Mouse (Mus musculus) embryonic facial prominence, embryonic 13.5 days (tissue): ENCODE results near the gene Bbs2. TPM values are rescaled to one million over a fixed set of nuclear protein-coding genes. Genes with fewer than 3 reads are reported as not detected.

Experiments used
- ATAC-seq: fragments of 200-750 bp; cut with Nextera tagmentation; 2 replicates; pipeline ENCODE4 v1.8.0; 2017; ENCODE audit warnings: low read depth; ENCODE audit not compliant: insufficient number of reproducible peaks, insufficient read depth, low FRiP score, low TSS enrichment
- H3K27ac ChIP-seq: fragments of 300-500 bp; sonication (generic); 2 replicates; pipeline ENCODE4 v1.5.1; 2015; ENCODE audit warnings: moderate library complexity, mild to moderate bottlenecking, inconsistent platforms
- H3K27me3 ChIP-seq: fragments of 300-500 bp; sonication (generic); 2 replicates; pipeline ENCODE4 v1.6.1; 2015; ENCODE audit warnings: mild to moderate bottlenecking, inconsistent platforms
- H3K36me3 ChIP-seq: fragments of 300-500 bp; sonication (generic); 2 replicates; pipeline ENCODE4 v1.6.1; 2015; ENCODE audit warnings: mild to moderate bottlenecking, inconsistent platforms
- H3K4me1 ChIP-seq: fragments of 300-500 bp; sonication (generic); 2 replicates; pipeline ENCODE4 v1.6.1; 2015; ENCODE audit warnings: inconsistent platforms
- H3K4me2 ChIP-seq: fragments of 300-500 bp; sonication (generic); 2 replicates; pipeline ENCODE4 v1.6.1; 2015; ENCODE audit warnings: moderate library complexity, mild to moderate bottlenecking, inconsistent platforms
- H3K4me3 ChIP-seq: fragments of 300-500 bp; sonication (generic); 2 replicates; pipeline ENCODE4 v1.5.1; 2015; ENCODE audit warnings: mild to moderate bottlenecking, inconsistent platforms
- H3K9ac ChIP-seq: fragments of 300-500 bp; sonication (generic); 2 replicates; pipeline ENCODE4 v1.6.1; 2015; ENCODE audit warnings: mild to moderate bottlenecking, inconsistent platforms
- H3K9me3 ChIP-seq: fragments of 300-500 bp; sonication (generic); 2 replicates; pipeline ENCODE4 v1.6.1; 2016; ENCODE audit warnings: inconsistent platforms
- WGBS: fragments of 180-500 bp; shearing (Covaris S2); methylation state at CpG from one replicate; pipeline ENCODE4 v1.1.7; 2015; ENCODE audit warnings: mixed read lengths; 5-methylcytosine and 5-hydroxymethylcytosine counted together
- polyA plus RNA-seq: library from polyadenylated mRNA; unstranded; fragments of >200 nt; fragmentation: Nextera tagmentation; extraction: Ambion mirVana; gene quantifications from 2 replicates; pipeline ENCODE4 v1.2.1, GENCODE M21; 2015

Bbs2 gene
- polyA plus RNA-seq, 1 experiment from 2014 or later: 16.0 TPM

GRCm38 (mm10) chr8:94094281-94094680 is 4.4 kb downstream of the Bbs2 start:
- no peak overlapping the region for H3K27ac ChIP-seq
- no peaks in the 10 kb centered on the region for H3K9me3 ChIP-seq
- H3K9ac ChIP-seq: no peak overlapping the region
- no peaks in the 10 kb centered on the region for H3K36me3 ChIP-seq
- WGBS: 75% methylated on average over 6 of the region's 6 CpGs
- no peaks in the 10 kb centered on the region for H3K27me3 ChIP-seq
- no peak overlapping the region for H3K4me3 ChIP-seq
- ATAC-seq: no peak
- H3K4me2 ChIP-seq: no peak overlapping the region
- peaks cover 7% of the 10 kb centered on the region; the same call in 1 of the 2 replicates for H3K4me1 ChIP-seq

GRCm38 (mm10) chr8:94092848-94093247 is 5.9 kb downstream of the Bbs2 start:
- no peak for ATAC-seq
- WGBS: 82% methylated on average over 9 of the region's 9 CpGs
- H3K36me3 ChIP-seq: 0 out of 2 replicates have a peak, but pooled peaks cover 5% of the 10 kb centered on the region
- H3K9ac ChIP-seq: no peak overlapping the region
- 0 out of 2 replicates have a peak, but pooled peaks cover 4% of the 10 kb centered on the region for H3K4me1 ChIP-seq
- H3K4me3 ChIP-seq: no peak overlapping the region
- no peaks in the 10 kb centered on the region for H3K9me3 ChIP-seq
- no peaks in the 10 kb centered on the region for H3K27me3 ChIP-seq
- no peak overlapping the region for H3K4me2 ChIP-seq
- H3K27ac ChIP-seq: no peak overlapping the region

GRCm38 (mm10) chr8:94089715-94090114 is 9.0 kb downstream of the Bbs2 start:
- peaks cover 24% of the 10 kb centered on the region for H3K36me3 ChIP-seq
- no peaks in the 10 kb centered on the region for H3K4me1 ChIP-seq
- 65% methylated on average over 6 of the region's 6 CpGs for WGBS
- no peak overlapping the region for H3K27ac ChIP-seq
- ATAC-seq: no peak
- H3K4me2 ChIP-seq: no peak overlapping the region
- H3K4me3 ChIP-seq: no peak overlapping the region
- no peaks in the 10 kb centered on the region for H3K9me3 ChIP-seq
- no peak overlapping the region for H3K9ac ChIP-seq
- H3K27me3 ChIP-seq: no peaks in the 10 kb centered on the region

GRCm38 (mm10) chr8:94087964-94088363 is 10.8 kb downstream of the Bbs2 start:
- Histone ChIP-seq H3K27me3 (no peaks in the 10 kb centered on the region), H3K9ac (no peak overlapping the region), H3K4me3 (no peak overlapping the region), H3K36me3 (peaks cover 24% of the 10 kb centered on the region), H3K4me2 (no peak overlapping the region), H3K27ac (no peak overlapping the region), H3K9me3 (no peaks in the 10 kb centered on the region), H3K4me1 (no peaks in the 10 kb centered on the region)
- ATAC-seq: no peak
- 83% methylated on average over 9 of the region's 9 CpGs for WGBS

GRCm38 (mm10) chr8:94076461-94077192 is 22.1 kb downstream of the Bbs2 start:
- WGBS: 87% methylated on average over 12 of the region's 12 CpGs
- H3K36me3 ChIP-seq: peaks cover 28% of the 10 kb centered on the region
- no peak overlapping the region for H3K4me3 ChIP-seq
- H3K9ac ChIP-seq: no peak overlapping the region
- no peak overlapping the region for H3K4me2 ChIP-seq
- no peaks in the 10 kb centered on the region for H3K4me1 ChIP-seq
- H3K27me3 ChIP-seq: no peaks in the 10 kb centered on the region
- no peak overlapping the region for H3K27ac ChIP-seq
- ATAC-seq: no peak
- no peaks in the 10 kb centered on the region for H3K9me3 ChIP-seq

GRCm38 (mm10) chr8:94068793-94069192 is 29.9 kb downstream of the Bbs2 start:
- Histone ChIP-seq H3K4me2 (no peak overlapping the region), H3K9ac (no peak overlapping the region), H3K36me3 (peaks cover 43% of the 10 kb centered on the region), H3K27me3 (no peaks in the 10 kb centered on the region), H3K4me3 (no peak overlapping the region), H3K27ac (no peak overlapping the region), H3K4me1 (no peaks in the 10 kb centered on the region), H3K9me3 (no peaks in the 10 kb centered on the region)
- ATAC-seq: no peak
- WGBS: 93% methylated on average over 7 of the region's 7 CpGs

GRCm38 (mm10) chr8:94066121-94066863 is 32.4 kb downstream of the Bbs2 start:
- Histone ChIP-seq H3K9me3 (no peaks in the 10 kb centered on the region), H3K27me3 (no peaks in the 10 kb centered on the region), H3K4me1 (no peaks in the 10 kb centered on the region), H3K36me3 (peaks cover 54% of the 10 kb centered on the region), H3K4me3 (no peak overlapping the region), H3K27ac (no peak overlapping the region), H3K9ac (no peak overlapping the region), H3K4me2 (no peak overlapping the region)
- ATAC-seq: no peak
- WGBS: 79% methylated on average over 11 of the region's 11 CpGs

GRCm38 (mm10) chr8:94057157-94057854 is 41.4 kb downstream of the Bbs2 start:
- no peak for ATAC-seq
- no peaks in the 10 kb centered on the region for H3K27me3 ChIP-seq
- H3K4me2 ChIP-seq: no peak overlapping the region
- H3K4me3 ChIP-seq: no peak overlapping the region
- H3K9me3 ChIP-seq: no peaks in the 10 kb centered on the region
- H3K4me1 ChIP-seq: no peaks in the 10 kb centered on the region
- peaks cover 52% of the 10 kb centered on the region for H3K36me3 ChIP-seq
- H3K27ac ChIP-seq: no peak overlapping the region
- WGBS: 62% methylated on average over 6 of the region's 6 CpGs
- H3K9ac ChIP-seq: no peak overlapping the region

GRCm38 (mm10) chr8:94052696-94053095 is 46.0 kb downstream of the Bbs2 start:
- Histone ChIP-seq H3K4me3 (no peak overlapping the region), H3K27ac (no peak overlapping the region), H3K4me2 (no peak overlapping the region), H3K9ac (no peak overlapping the region), H3K4me1 (no peaks in the 10 kb centered on the region), H3K36me3 (peaks cover 31% of the 10 kb centered on the region), H3K9me3 (no peaks in the 10 kb centered on the region), H3K27me3 (no peaks in the 10 kb centered on the region)
- no peak for ATAC-seq
- WGBS: 77% methylated on average over 12 of the region's 12 CpGs

- H3K36me3 ChIP-seq: peaks cover 15% of the 10 kb centered on the region
- H3K4me1 ChIP-seq: no peaks in the 10 kb centered on the region
- H3K4me3 ChIP-seq: no peak overlapping the region
- ATAC-seq: no peak
- WGBS: 69% methylated on average over 2 of the region's 2 CpGs
- H3K4me2 ChIP-seq: no peak overlapping the region
- no peaks in the 10 kb centered on the region for H3K27me3 ChIP-seq
- H3K27ac ChIP-seq: no peak overlapping the region
- no peaks in the 10 kb centered on the region for H3K9me3 ChIP-seq
- no peak overlapping the region for H3K9ac ChIP-seq
Observed at GRCm38 (mm10) chr8:94047845-94048244, 50.9 kb downstream of the Bbs2 start.

GRCm38 (mm10) chr8:94037806-94038205 is 60.9 kb downstream of the Bbs2 start:
- WGBS: 8% methylated on average over 15 of the region's 15 CpGs
- Histone ChIP-seq H3K36me3 (peaks cover 3% of the 10 kb centered on the region; the same call in 1 of the 2 replicates), H3K9ac (peak overlapping the region; percentile 75), H3K27ac (no peak overlapping the region), H3K4me1 (peaks cover 24% of the 10 kb centered on the region), H3K9me3 (no peaks in the 10 kb centered on the region), H3K4me3 (peak overlapping the region; percentile 70), H3K4me2 (peak overlapping the region; percentile 81), H3K27me3 (no peaks in the 10 kb centered on the region)
- ATAC-seq: no peak
